Mouse (Mus musculus) hindbrain, embryonic 10.5 days (tissue): ENCODE measurements at regions not wholly inside any gene's neighbourhood (a gene's known extent, or its start where the extent isn't known, plus 50 kb on each side); places are given as distances from the start of the nearest gene placed in this dataset.
A peak's percentile ranks its signal among the peaks of the same experiment; 100 is the strongest.

ENCODE experiments used
- DNase-seq: peaks from one replicate; pipeline ENCODE4 v3.0.0-alpha.2; 2017; ENCODE audit warnings: low spot score
- H3K27ac ChIP-seq: fragments of 300-500 bp; sonication (generic); 2 replicates; pipeline ENCODE4 v1.5.1; 2016; ENCODE audit warnings: mild to moderate bottlenecking, moderate library complexity
- H3K27me3 ChIP-seq: fragments of 300-500 bp; sonication (generic); 2 replicates; pipeline ENCODE4 v1.6.1; 2016; ENCODE audit warnings: mild to moderate bottlenecking; ENCODE audit not compliant: poor library complexity, insufficient read depth, severe bottlenecking
- H3K36me3 ChIP-seq: fragments of 300-500 bp; sonication (generic); 2 replicates; pipeline ENCODE4 v1.6.1; 2016; ENCODE audit warnings: mild to moderate bottlenecking, moderate library complexity
- H3K4me1 ChIP-seq: fragments of 300-500 bp; sonication (generic); replicated peaks from 2 replicates; pipeline ENCODE4 v1.6.1; 2016; ENCODE audit warnings: mild to moderate bottlenecking
- H3K4me3 ChIP-seq: fragments of 300-500 bp; sonication (generic); 2 replicates; pipeline ENCODE4 v1.5.1; 2016; ENCODE audit warnings: mild to moderate bottlenecking, moderate library complexity
- H3K9me3 ChIP-seq: fragments of 300-500 bp; sonication (generic); 2 replicates; pipeline ENCODE4 v1.6.1; 2016; ENCODE audit warnings: mild to moderate bottlenecking, moderate library complexity
- WGBS: fragments of 180-500 bp; shearing (Covaris S2); methylation state at CpG from one replicate; pipeline ENCODE4 v1.1.7; 2016; 5-methylcytosine and 5-hydroxymethylcytosine counted together

DNA sequence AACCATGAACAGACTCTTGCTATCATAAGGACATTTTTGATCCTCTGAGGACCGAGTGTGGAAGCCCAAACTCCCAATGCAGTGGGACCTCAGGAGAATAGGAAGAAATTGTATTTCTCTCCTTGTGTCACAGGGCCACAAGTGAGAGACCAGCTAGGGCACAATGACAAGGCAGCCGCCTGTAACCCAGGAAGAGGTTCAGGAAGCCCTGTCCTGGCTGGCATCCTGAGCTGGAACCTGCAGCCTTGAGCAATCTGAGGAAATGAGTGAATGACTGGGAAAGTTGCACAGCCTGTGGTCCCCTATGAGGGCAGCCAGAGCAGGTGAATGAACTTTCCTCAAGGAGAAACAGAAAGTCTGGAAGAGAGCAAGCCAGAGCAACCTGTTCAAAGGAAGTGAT, 142.0 kb upstream of the Tut7 start:
- DNase-seq, result no peak
- H3K4me1 ChIP-seq, result peaks cover 11% of the 10 kb centered on the region; the same call in 1 of the 2 replicates

DNA sequence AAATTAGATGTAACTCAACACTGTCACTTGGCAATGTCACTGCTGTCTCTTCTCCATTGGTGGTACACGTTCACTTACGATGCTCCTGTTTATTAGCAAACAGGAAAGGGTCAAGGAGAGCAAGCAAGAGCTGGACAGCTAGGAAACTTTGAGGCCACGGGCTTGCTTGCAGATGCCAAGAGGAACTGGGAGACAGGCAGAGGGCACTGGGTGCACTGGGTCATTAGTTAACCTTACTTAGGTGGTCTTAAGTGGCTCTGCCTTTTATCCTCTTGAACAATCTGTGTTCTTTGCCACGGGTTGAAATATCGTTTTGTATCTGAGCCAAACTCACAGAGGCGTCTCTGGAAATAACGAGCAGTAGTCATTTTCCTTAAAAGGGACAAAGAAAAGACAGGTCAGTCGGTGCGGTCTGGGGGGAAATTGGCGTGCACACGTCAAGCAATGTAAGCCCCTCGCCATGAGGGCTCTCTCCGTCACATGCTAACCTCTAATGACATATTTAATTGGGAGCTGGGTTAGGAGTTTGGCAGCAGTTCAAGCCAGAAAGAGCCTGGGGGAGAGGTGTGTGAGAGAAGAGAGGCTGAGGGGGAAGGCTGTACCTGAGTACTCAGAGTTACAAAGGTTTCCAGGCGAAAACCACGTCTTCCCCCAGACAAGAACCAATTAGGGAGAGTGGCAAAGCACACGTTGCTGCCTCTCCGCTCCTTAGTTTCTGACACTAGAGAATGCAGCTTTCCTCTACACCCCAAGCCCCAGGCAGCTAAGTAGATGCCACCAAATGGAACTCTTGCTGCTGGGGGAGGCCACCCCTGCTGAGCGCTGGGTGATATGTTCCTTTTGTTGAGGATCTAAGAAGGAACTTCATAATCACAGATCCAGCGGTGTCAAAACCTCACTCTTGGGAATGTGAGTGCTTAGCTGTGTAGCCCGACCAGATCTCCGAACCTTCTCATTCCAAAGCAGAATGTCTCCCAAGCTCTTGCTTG, 140.0 kb upstream of the Tut7 start:
- no peak for DNase-seq
- H3K27ac ChIP-seq, result peak overlapping the region; percentile 19; the same call in 1 of the 2 replicates
- 78% methylated on average over 21 of the region's 21 CpGs for WGBS

More for the DNA sequence above, 142.0 kb upstream of the Tut7 start:
- Histone ChIP-seq H3K27ac (no peak overlapping the region), H3K4me3 (no peak overlapping the region), H3K27me3 (peaks cover 19% of the 10 kb centered on the region), H3K9me3 (no peaks in the 10 kb centered on the region), H3K36me3 (no peaks in the 10 kb centered on the region)
- 89% methylated on average over 2 of the region's 2 CpGs for WGBS

DNA sequence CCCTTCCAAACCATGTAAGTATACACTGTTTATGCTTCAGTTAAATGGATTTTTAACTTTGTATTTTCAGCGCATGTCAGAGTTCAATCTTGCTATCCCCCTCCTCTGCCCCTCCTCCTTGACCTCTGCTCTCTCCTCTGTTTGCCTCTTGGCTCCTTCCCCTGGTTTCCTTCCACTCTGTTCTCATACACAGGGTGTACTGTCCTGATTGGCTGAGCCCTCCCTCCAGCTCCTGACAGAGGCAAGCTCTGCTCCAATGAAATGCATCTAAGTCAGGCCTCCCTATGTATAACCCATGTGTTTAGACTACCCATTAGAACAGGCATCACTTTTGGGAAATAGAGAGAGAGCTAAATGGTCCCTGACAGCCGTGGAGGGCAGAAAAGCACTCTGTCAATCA, 133.5 kb upstream of the Tut7 start:
- DNase-seq, result no peak

More for the DNA sequence above, 140.0 kb upstream of the Tut7 start:
- H3K4me3 ChIP-seq, result no peak overlapping the region
- H3K4me1 ChIP-seq, result no peaks in the 10 kb centered on the region
- H3K36me3 ChIP-seq, result no peaks in the 10 kb centered on the region
- H3K27me3 ChIP-seq, result no peaks in the 10 kb centered on the region
- H3K9me3 ChIP-seq, result no peaks in the 10 kb centered on the region

DNA sequence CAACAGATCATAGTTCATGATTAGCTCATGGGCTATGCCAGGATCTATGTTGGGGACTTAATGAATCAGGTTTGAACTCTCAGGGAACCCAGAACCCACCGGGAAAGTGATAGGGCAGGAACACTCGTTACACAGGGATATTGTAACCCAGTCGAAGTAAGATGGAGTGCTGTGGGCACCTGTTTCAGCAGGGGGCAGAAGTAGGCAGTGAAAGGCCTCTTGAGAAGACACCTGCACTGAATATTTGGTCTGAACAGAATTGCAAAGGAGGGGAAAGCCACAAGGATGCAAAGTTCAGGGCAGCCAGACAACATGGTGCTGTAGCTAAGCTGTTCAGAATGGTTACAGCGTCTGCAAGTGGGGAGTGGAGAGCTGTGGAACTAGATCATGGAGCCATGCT, 129.9 kb upstream of the Tut7 start:
- DNase-seq, result no peak

More for the DNA sequence above, 133.5 kb upstream of the Tut7 start:
- Histone ChIP-seq H3K36me3 (no peaks in the 10 kb centered on the region), H3K27ac (no peak overlapping the region), H3K27me3 (no peaks in the 10 kb centered on the region; the same call in 1 of the 2 replicates), H3K4me1 (peaks cover 6% of the 10 kb centered on the region; the same call in 1 of the 2 replicates), H3K4me3 (no peak overlapping the region), H3K9me3 (no peaks in the 10 kb centered on the region)
- WGBS, result 61% methylated on average over 2 of the region's 2 CpGs

DNA sequence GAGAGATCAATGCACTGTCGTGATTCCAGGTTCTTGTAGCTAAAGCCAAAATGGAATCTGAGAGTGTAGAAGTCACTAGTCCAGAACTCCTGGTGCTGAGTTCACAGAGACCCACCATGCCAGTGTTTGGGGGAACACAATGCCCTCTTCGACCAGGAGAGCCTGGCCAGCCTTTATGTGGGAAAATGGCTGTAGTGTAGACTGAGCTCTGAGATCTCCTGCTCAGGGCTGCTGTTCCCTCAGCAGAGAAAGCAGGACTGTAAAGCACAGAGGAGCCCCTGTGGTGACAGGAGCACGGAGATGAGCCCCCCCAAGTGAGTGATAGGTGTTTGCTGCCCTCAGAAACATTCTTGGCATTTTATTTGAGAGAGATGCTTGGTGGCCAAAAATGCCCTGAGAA, 129.2 kb upstream of the Tut7 start:
- no peak for DNase-seq
- H3K36me3 ChIP-seq, result no peaks in the 10 kb centered on the region
- peaks cover 17% of the 10 kb centered on the region for H3K4me1 ChIP-seq
- H3K4me3 ChIP-seq, result no peak overlapping the region
- 0 out of 2 replicates have a peak overlapping the region, but pooled peaks have one; percentile 31 for H3K27ac ChIP-seq
- H3K9me3 ChIP-seq, result no peaks in the 10 kb centered on the region
- 65% methylated on average over 3 of the region's 3 CpGs for WGBS
- no peaks in the 10 kb centered on the region; the same call in 1 of the 2 replicates for H3K27me3 ChIP-seq

More for the DNA sequence above, 129.9 kb upstream of the Tut7 start:
- no peaks in the 10 kb centered on the region; the same call in 1 of the 2 replicates for H3K27me3 ChIP-seq
- H3K9me3 ChIP-seq, result no peaks in the 10 kb centered on the region
- H3K4me1 ChIP-seq, result peaks cover 17% of the 10 kb centered on the region
- H3K36me3 ChIP-seq, result no peaks in the 10 kb centered on the region
- WGBS, result 70% methylated on average over 4 of the region's 4 CpGs
- no peak overlapping the region for H3K27ac ChIP-seq
- H3K4me3 ChIP-seq, result no peak overlapping the region

DNA sequence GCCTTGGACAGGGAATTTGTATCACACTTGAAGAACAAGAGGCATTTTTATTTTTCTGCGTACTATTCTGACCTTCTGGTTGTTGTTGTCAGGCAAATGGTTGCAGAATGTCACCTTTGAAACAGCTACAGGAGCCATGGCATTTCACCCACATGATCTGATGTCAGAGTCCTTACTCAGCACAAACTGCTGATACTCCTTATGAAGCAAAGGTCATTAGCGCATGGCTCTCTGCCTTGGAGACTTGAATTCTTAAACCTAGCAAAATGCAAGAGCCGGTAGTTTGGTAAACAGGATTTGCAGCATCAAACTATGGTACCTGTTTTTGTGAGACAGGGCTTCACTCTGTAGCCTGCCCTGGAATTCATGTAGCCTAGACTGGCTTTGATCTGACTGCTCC, 127.3 kb upstream of the Tut7 start:
- 90% methylated on average over 3 of the region's 3 CpGs for whole genome bisulfite sequencing
- no peaks in the 10 kb centered on the region; the same call in 1 of the 2 replicates for H3K27me3 ChIP-seq
- H3K27ac ChIP-seq, result no peak overlapping the region
- no peaks in the 10 kb centered on the region for H3K36me3 ChIP-seq
- no peaks in the 10 kb centered on the region for H3K9me3 ChIP-seq
- DNase-seq, result no peak
- peaks cover 11% of the 10 kb centered on the region for H3K4me1 ChIP-seq
- H3K4me3 ChIP-seq, result no peak overlapping the region

DNA sequence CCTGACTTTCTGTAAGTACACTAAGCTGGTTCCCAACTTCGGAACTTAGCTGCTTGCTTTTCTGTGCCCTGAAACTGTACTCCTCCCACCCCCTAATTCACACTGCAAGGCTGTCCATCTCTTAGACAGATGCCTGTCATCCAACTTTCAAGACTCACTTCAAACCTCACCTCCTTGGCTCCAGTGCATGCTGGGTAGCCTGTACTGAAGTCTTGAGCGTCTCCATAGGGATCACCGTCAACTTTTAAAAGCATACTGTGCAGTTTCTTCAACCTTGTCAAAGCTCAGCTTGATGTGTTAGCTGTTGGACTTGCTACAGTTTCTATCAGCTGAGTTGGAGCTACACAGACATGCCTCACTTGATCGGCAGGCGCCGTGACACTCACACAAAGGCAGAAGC, 126.5 kb upstream of the Tut7 start:
- Histone ChIP-seq H3K4me1 (peaks cover 11% of the 10 kb centered on the region), H3K4me3 (no peak overlapping the region), H3K9me3 (no peaks in the 10 kb centered on the region), H3K36me3 (no peaks in the 10 kb centered on the region), H3K27ac (no peak overlapping the region; the same call in 1 of the 2 replicates), H3K27me3 (no peaks in the 10 kb centered on the region; the same call in 1 of the 2 replicates)
- DNase-seq, result no peak
- WGBS, result 77% methylated on average over 6 of the region's 6 CpGs

DNA sequence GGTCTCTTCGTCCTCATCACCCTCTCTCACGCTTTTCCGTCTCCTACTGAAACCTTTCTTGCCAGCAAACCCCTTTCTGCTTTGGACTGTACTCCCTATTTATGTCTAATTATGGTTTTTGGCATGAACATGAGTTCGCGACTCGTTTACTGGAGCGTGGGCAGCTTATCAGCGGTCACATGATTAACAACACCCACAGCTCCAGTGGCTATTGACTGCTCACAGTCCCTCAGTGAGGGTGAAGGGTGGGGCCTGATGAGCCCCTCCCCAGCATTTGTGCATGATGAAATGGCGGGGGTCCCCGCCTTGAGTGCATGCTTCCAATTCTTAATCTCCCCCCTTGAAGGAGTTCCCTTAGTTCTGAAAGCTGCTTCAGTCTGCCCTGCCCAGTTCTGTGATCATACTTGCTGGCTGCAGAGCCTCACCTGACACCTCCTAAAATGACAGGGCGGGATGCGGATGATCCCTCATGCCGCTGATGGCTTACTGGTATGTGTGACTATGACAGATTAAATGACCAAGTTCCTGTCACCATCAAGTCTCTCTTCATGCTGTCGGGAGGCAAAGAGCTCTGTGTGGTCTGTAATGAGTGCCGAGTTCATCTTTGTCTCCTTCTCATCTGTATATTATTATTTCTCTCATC, 125.7 kb upstream of the Tut7 start:
- Histone ChIP-seq H3K4me3 (no peak overlapping the region), H3K4me1 (peaks cover 13% of the 10 kb centered on the region), H3K27me3 (no peaks in the 10 kb centered on the region; the same call in 1 of the 2 replicates), H3K9me3 (no peaks in the 10 kb centered on the region), H3K27ac (no peak overlapping the region), H3K36me3 (no peaks in the 10 kb centered on the region)
- DNase-seq, result no peak
- 89% methylated on average over 15 of the region's 15 CpGs for WGBS

DNA sequence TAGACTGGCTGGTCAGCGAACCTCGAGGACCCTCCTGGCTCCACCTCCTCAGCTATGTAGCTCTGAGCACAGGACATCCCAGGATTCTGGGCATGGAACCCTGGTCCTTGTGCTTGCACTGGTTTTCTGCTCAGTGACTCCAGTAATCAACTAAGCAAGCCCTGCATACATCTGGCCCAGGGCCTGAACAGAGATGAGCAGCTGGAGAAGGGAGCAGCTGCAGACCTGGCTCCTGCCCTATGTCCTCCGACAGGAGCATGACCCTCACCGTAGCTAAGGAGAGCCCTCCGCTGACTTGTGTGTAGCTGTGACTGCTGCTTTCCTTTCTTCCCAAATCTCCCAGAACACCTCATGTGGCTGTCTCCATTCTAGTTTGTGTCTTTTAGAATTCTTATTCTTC, 124.5 kb upstream of the Tut7 start:
- Histone ChIP-seq H3K27ac (no peak overlapping the region), H3K27me3 (no peaks in the 10 kb centered on the region), H3K4me1 (peaks cover 15% of the 10 kb centered on the region), H3K36me3 (no peaks in the 10 kb centered on the region), H3K4me3 (no peak overlapping the region), H3K9me3 (no peaks in the 10 kb centered on the region)
- WGBS, result 70% methylated on average over 5 of the region's 5 CpGs
- no peak for DNase-seq

DNA sequence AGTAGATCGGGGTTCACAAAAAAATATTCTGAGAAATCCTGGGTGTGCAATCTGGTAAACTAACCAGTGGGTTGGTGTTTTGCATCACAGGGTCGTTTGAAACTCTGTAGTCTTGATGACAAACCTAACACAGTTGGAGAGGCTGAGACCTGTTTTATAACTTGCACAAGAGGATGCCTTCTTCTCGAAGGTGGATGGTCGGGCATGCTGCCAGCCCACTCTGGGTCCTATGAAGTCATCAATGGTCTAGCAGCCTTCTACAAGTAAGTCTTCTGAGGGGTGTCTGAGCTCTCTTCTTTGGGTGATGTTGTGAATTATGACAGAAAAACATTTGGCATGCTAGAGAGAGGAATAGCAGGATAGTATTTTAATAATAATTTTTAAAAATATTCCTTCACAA, 123.6 kb upstream of the Tut7 start:
- Histone ChIP-seq H3K4me1 (peaks cover 16% of the 10 kb centered on the region), H3K27me3 (peaks cover 1% of the 10 kb centered on the region; the same call in 1 of the 2 replicates), H3K27ac (no peak overlapping the region), H3K9me3 (no peaks in the 10 kb centered on the region), H3K4me3 (no peak overlapping the region), H3K36me3 (no peaks in the 10 kb centered on the region)
- 85% methylated on average over 4 of the region's 4 CpGs for WGBS
- DNase-seq, result no peak

DNA sequence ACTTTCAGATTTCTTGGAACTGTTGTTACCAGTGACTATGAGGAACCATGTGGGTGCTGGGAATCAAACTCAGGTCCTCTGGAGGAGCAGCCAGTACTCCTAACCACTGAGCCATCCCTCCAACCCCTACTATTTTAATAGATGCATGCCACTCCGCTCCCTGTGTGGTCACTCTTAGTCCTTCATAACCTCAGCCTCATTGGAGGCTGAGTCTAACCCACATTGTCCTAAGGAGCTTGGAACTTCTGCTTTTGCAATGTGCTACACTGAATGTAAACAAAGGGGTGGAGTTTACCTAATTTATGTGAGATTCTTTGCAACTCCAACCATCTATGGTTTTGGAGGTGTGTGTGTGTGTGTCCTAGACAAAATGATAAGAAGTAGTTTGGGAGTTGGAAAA, 122.7 kb upstream of the Tut7 start:
- Histone ChIP-seq H3K4me1 (peaks cover 25% of the 10 kb centered on the region), H3K9me3 (no peaks in the 10 kb centered on the region), H3K27ac (no peak overlapping the region), H3K36me3 (no peaks in the 10 kb centered on the region), H3K27me3 (peaks cover 5% of the 10 kb centered on the region; the same call in 1 of the 2 replicates), H3K4me3 (no peak overlapping the region)
- 92% methylated on average over 1 of the region's 1 CpGs for WGBS
- no peak for DNase-seq

DNA sequence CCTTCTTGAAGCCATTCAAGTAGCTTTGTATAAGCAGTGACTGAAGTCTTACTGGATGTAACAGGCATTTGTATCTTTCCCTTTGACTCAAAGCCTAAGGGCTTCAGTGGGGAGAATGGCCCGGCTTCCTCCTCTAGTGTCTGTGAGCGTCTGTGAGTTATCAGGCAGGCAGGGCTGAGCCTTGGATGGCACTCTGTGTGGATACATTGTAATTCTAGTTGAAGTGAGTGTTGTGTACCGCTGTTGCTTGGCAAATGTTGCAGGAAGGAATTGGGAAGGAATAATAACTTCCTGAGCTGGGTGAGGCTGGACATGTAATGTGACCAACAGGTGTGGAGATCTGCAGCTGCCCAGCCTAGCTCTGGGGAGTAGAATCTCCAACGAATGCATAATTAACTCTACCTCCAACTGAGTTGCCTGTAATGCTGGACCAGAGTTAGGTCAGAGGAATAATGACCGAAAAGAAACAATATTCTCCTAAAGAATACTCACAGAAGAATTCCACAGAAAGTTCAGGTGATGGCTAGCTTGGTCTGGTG, 120.7 kb upstream of the Tut7 start:
- no peak for DNase-seq

More for the DNA sequence above, 120.7 kb upstream of the Tut7 start:
- Histone ChIP-seq H3K4me1 (peaks cover 24% of the 10 kb centered on the region), H3K4me3 (no peak overlapping the region), H3K9me3 (no peaks in the 10 kb centered on the region), H3K27me3 (peaks cover 17% of the 10 kb centered on the region), H3K36me3 (no peaks in the 10 kb centered on the region), H3K27ac (no peak overlapping the region)
- WGBS, result 67% methylated on average over 5 of the region's 5 CpGs
